Mouse (Mus musculus) lung, postnatal 0 days (tissue): ENCODE results near the gene Rora.

Experiments
- CTCF ChIP-seq: IDR thresholded peaks from 2 replicates; pipeline ENCODE4 v1.5.1; 2016; ENCODE audit warnings: antibody characterized with exemption, mild to moderate bottlenecking
- EP300 ChIP-seq: IDR thresholded peaks from 2 replicates; pipeline ENCODE4 v1.6.1; 2016; ENCODE audit warnings: antibody characterized with exemption, mild to moderate bottlenecking, control low read depth

DNA sequence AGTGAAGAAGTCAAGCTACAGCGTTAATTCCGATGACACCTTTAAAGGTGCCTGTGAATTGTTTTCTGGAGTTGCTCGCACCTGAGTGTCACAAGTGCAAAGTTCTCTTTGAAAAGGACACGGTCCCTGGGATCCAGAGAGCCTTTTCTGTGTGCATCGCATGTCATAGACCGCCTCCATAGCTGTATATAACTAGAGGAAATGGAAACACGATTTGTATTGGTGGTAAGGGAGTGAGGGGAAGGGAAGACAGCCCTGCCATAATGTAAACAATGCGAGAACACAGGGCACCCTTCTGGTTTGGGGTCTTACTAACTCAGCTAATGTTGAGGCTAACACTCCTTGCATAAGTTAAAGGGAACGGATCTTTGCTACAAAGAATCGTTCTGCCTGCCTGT lies 744.9 kb downstream of the Rora start:
- TF ChIP-seq CTCF (no peak), EP300 (no peak)
